Mouse (Mus musculus) embryonic fibroblast, embryonic 13.5 days (primary cell): ENCODE data around the gene Cobl.

Experiments
- CTCF ChIP-seq: IDR thresholded peaks from 2 replicates; pipeline ENCODE4 v1.5.1; 2011; ENCODE audit warnings: mild to moderate bottlenecking, control low read depth, low read length, moderate library complexity, borderline replicate concordance; ENCODE audit not compliant: insufficient read depth
- POLR2A ChIP-seq: IDR thresholded peaks from 2 replicates; pipeline ENCODE4 v1.6.1; 2011; ENCODE audit warnings: low read depth, mild to moderate bottlenecking, control low read depth, low read length, moderate library complexity

DNA sequence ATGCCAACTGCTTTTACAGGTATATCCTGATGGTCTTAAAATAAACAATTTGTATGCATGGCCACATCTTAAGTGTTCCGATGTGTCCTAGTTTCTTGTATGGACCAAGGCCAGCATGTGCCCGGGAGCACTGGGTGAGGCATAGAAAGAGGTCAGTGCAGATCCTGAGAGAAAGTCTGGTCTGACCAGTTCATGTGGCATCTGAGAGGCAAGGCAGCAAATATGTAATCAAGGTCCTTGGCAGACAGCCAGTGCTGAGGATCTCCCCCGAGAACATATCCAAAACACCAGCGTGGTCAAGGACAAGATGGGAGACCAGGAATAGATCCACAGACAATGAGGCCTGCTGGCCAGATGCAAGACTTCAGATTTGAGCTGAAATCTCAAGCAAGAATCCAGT lies 81.8 kb downstream of the Cobl start:
- TF ChIP-seq CTCF (no peak), POLR2A (no peak)
